Mouse (Mus musculus) urinary bladder, postnatal 25 days (tissue): ENCODE data around the gene Sapcd1.

Source experiments
- DNase-seq: peaks from one replicate; pipeline ENCODE4 v3.0.0; 2022; ENCODE audit warnings: low spot score

Sapcd1 gene

DNA sequence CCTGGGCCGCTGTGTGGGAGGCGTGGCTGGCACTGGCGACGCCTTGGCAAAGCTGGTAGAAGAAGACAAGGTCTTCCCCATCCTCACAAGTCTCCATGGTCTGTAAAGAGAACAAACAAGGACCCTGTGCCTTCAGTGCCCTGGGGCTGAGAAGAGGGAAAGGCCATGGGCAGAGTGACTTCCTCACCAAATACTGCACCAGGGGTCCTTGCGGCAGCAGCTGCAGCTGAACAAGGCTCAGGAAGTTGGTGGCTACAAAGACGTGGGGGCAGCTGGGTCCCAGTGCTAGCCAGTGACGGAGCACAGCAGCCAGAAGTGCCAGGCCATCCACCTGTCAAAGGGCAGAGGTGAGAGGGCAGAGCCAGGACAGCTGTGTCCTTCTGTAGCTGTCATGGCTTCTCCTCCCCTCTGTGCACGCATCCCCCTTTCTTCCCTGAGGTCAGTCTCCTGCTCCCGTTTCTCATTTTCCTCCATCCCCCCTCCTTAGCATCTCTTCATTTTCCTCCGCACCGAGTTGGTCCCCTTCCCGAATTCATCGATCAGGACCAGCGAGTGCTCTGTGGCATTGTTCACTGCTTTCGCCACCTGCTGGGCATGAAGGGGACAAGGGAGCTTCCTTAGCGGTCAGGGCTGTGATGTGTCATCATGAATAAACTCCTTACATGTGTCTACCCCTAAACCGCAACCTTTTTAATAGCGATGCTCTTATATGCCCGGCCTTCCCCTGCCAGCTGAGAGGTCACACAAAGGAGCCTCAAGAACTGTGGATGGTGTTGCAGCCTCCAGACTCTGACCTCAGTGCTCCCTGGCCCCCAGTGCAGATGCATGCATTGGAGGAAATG lies 2.1 kb upstream of the Sapcd1 start:
- DNase-seq = no peak

DNA sequence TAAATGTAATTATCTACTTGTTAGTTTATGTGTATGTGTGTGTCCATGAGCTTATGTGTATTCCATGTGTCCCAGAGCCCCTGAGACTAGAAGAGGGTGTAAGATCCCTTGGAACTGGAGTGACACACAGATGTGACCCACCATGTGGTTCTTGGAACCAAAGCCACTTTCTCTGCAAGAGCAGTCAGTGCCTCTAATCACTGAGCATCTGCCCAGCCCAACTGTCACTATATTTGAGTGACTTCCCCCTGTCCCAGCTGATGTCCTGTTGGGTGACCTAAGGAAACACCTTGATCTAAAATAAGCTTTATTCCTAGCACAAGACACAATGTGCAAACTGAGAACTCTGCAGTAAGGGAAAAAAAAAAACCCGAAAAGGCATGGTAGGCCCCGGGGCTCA lies 499 bp upstream of the Sapcd1 start:
- DNase-seq = no peak

- no peak for DNase-seq
Measured at GRCm38 (mm10) chr17:35026206-35026605, 1.6 kb downstream of the Sapcd1 start.

- DNase-seq = no peak
Measured at GRCm38 (mm10) chr17:35024691-35025488, 2.9 kb downstream of the Sapcd1 start.

- DNase-seq = no peak
Measured at GRCm38 (mm10) chr17:35024261-35024660, 3.6 kb downstream of the Sapcd1 start.

GRCm38 (mm10) chr17:35023756-35024155 lies 4.1 kb downstream of the Sapcd1 start:
- DNase-seq = no peak

DNA sequence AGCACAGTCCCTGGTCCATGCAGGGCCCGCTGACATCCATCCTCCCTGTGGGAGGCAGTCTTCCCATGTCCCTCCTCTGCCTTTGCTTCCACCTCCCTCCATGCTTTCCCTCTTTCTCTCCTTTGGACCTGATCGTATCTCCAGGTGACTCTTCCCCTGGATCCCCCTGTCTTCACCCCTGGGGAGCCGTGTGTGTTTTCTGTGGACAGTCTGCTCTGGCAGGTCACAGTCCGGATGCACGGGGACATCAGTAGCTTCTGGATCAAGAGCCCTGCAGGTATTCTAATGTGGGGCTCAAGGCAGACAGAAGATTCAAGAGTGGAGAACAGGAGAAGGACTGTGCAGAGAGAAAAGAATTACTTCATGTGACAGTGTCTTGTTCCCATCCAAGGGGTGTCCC lies 4.6 kb downstream of the Sapcd1 start:
- DNase-seq = no peak

GRCm38 (mm10) chr17:35022541-35023060 lies 5.2 kb downstream of the Sapcd1 start:
- no peak for DNase-seq

- DNase-seq = no peak
Measured at GRCm38 (mm10) chr17:35021842-35022477, 5.9 kb downstream of the Sapcd1 start.

DNA sequence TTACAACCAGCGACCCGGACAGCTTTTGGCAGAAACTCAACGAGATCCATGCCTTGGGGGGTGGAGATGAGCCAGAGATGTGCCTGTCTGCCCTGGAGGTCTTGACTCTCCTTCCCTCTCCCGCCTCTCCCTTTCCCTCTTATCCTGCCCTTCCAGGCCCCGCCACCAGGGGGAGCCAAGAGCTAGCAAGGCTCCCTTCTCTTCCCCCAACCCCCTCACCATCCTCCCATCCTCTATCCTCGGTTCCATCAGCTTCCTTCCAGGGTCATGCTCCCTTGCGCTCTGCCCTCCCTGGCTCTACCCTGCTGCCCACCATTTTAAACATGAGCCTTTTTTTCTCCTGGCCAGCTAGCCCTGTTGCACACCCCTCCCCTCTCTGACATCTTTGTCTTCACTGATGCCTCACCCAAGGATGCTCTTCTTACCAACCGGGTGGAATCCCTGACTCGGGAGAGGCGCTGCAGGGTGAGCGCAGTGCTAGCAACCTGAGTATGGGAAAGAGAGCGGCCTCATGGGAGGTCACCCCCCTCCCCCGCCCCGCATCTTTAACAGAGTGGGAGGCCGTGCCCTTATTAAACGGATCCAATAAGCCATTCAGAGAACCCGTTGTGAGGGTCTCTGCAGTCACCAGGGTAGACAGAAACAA lies 6.5 kb downstream of the Sapcd1 start:
- DNase-seq = peak; percentile 90

DNA sequence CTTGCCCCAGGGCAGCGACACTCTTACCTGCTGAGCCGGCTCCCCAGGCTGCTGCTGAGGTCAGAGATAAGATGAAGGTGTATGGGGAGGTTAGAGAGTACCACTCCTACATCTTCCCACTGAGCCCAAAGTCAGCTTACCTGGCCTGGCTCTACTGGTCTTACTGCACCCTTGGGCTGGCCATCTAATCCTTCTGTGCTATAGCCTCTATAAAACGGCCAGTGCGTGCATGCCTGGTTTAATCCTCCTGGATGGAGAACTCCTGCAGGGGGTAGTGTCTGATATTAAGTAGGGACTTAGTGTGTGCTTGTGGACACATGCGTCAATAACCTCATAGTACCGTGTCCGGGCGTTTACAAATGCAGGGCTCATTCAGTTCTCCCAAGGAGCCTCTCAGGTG lies 7.3 kb downstream of the Sapcd1 start:
- DNase-seq = no peak

- no peak for DNase-seq
Measured at GRCm38 (mm10) chr17:35019894-35020293, 7.9 kb downstream of the Sapcd1 start.

DNA sequence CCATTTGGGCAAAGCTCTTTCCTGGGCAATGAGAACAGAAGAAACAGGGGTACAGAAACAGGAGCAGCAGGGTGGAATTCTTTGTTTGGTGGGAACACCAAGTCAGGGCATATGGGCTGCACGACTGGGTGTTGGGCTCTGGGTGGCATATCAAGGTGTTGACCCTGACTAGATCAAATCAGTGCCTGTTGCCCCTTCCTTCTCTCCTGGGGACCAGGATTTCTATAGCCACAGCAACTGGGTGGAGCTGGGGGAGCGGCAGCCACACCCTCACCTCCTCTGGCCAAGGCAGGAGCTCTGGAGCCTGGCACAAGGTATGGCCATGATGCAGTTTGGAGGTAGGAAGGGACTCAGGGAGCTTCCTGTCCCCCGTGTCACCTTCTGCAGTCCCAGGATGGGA lies 9.6 kb downstream of the Sapcd1 start:
- no peak for DNase-seq

DNA sequence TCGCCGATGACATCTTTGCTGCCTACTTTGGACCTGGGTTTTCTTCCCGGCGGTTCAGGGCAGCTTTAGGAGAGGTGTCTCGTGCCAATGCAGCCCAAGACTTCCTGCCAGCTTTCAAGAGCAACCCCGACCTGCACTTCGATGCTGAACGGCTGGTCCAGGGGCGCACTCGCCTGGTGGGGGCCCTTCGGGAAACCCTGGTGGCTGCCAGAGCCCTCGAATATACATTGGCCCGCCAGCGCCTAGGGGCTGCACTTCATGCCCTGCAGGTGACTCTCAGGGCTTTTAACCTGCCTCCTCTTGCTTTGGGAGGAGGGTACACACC lies 10.1 kb downstream of the Sapcd1 start:
- no peak for DNase-seq

DNA sequence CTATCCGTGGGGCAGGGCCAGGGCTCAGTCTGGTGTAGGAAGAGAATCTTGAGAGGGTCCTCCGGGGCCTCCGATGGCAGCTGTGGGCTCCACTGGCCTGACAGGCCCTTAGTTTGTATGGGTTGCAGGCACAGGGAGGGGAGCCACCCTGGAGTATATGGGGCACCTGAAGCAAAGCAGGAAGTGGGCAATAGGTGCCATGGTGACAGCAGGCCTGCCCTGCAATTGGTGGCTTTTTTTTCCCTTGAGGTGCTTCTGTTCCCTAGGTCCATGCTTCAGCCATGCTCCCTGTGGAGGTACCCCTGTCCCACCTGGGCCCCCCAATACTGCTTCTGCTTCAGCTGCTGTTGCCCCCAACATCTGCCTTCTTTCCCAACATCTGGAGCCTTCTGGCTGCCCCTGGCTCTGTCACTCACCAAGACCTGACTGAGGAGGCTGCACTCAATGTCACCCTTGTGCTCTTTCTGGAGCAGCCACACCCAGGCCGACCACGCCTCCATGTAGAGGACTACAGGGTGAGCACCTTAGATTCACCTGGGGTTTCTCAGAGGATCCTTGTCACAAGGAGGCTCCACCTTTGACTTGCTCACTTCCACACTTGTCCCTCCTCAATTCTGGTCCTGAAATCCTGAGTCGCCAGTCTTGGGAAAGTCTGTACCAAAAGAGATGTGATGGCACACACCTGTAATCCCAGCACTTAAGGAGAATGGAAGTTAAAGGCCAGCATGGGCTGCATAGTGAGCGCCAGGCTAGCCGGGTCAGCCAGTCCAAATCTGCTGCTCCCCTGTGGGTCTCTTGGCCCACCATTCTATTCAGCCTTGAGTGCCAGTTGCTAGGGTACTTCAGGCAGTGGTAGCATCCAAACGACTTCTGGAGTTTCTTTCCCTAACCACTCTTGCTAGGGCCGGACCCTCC lies 10.8 kb downstream of the Sapcd1 start:
- no peak for DNase-seq

GRCm38 (mm10) chr17:35016376-35016775 lies 11.4 kb downstream of the Sapcd1 start, which contains the start of gene Vwa7:
Gene Vwa7 (plus strand): TSS chr17:35016579.
- peak; percentile 62 for DNase-seq

GRCm38 (mm10) chr17:35015296-35015695 lies 12.5 kb downstream of the Sapcd1 start:
- no peak for DNase-seq

GRCm38 (mm10) chr17:35013221-35013620 lies 14.6 kb downstream of the Sapcd1 start:
- DNase-seq = no peak

- DNase-seq = no peak
Measured at GRCm38 (mm10) chr17:35012430-35012829, 15.4 kb downstream of the Sapcd1 start.

DNA sequence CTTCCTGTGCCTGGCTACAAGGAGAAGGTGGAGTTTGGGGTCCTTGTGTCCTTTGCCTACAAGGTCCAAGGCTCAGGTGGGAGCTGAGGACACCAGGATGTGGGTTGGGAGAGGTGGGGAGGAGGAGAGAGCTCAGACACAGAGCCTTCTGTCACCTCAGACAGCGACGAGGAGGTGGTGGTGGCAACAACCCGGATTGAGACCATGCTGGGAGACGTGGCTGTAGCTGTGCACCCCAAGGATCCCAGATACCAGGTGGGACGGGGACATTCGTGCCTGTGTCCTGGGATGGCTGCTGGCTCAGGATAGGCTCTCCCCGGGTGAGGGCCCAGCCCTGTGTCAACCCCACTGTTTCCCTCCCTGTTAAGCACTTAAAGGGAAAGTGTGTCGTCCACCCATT lies 16.4 kb downstream of the Sapcd1 start:
- no peak for DNase-seq

DNA sequence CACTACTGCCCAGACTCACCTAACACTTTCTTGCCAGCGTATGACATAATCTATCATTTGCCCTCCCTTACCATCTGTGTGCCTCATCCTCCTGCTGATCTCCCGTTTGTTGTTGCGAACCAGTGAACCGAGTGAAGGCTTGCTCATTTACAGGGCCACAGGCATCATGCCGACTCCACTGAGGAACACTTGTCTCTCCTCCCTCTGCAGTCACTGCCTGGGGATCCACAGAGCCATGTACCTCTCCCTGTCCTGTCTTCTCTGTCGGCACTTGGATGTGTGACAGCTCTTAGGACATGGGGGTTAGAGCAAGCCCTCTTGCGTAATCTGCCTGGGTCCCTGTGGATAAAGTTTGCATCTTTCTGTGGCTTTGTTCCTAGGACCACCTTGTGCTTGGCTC lies 18.2 kb downstream of the Sapcd1 start:
- DNase-seq = no peak
